Mouse (Mus musculus): ENCODE measurements around the gene Snu13. TPM values are rescaled to one million over a fixed set of nuclear protein-coding genes. Genes with fewer than 3 reads are reported as not detected.

Snu13 gene
- polyA plus RNA-seq (2014; fragmentation: Nextera tagmentation; extraction: Ambion mirVana), result 235 and 252 TPM in 2 replicates

- H3K36me3 ChIP-seq (replicated peaks; ENCODE audit: control insufficient read depth, insufficient read depth), result peaks cover 17% of the 10 kb centered on the region
- no peaks in the 10 kb centered on the region for H3K9me3 ChIP-seq (ENCODE audit: control insufficient read depth, low read length)
- peak within 1 kb of the TSS; percentile 83 for H3K27ac ChIP-seq
- H3K4me1 ChIP-seq (replicated peaks; ENCODE audit: control insufficient read depth, insufficient read depth, low read length), result peaks cover 18% of the 10 kb centered on the region
- peak; percentile 91 for ATAC-seq (ENCODE audit: low FRiP score)
- peak; percentile 95 for DNase-seq (ENCODE audit: low spot score)
- peak within 1 kb of the TSS; percentile 98 for H3K4me2 ChIP-seq (replicated peaks)
- peak within 1 kb of the TSS; percentile 100 for H3K4me3 ChIP-seq (replicated peaks; ENCODE audit: low read length)
- peak within 1 kb of the TSS; percentile 93 for H3K9ac ChIP-seq
- H3K27me3 ChIP-seq (ENCODE audit: control insufficient read depth, insufficient read depth, low read length), result no peaks in the 10 kb centered on the region
- WGBS, result under 1% methylated on average over 65 of the region's 74 CpGs
Observed at GRCm38 (mm10) chr15:82047080-82047883, at the start of gene Snu13. Snu13 (minus strand) TSS chr15:82047598.

GRCm38 (mm10) chr15:82091061-82091460, 43.7 kb upstream of the Snu13 start:
- Histone ChIP-seq H3K36me3 (replicated peaks; ENCODE audit: control insufficient read depth, insufficient read depth) (no peaks in the 10 kb centered on the region), H3K4me2 (replicated peaks) (no peak overlapping the region), H3K9ac (no peak overlapping the region), H3K9me3 (ENCODE audit: control insufficient read depth, low read length) (no peaks in the 10 kb centered on the region), H3K27ac (no peak overlapping the region), H3K4me3 (replicated peaks; ENCODE audit: low read length) (no peak overlapping the region), H3K27me3 (ENCODE audit: control insufficient read depth, insufficient read depth, low read length) (no peaks in the 10 kb centered on the region), H3K4me1 (replicated peaks; ENCODE audit: control insufficient read depth, insufficient read depth, low read length) (no peaks in the 10 kb centered on the region)
- ATAC-seq (ENCODE audit: low FRiP score) (no peak), DNase-seq (ENCODE audit: low spot score) (no peak)
- WGBS, result 86% methylated on average over 7 of the region's 7 CpGs

GRCm38 (mm10) chr15:82087266-82087665, 39.9 kb upstream of the Snu13 start:
- no peaks in the 10 kb centered on the region for H3K27me3 ChIP-seq (ENCODE audit: control insufficient read depth, insufficient read depth, low read length)

GRCm38 (mm10) chr15:82086131-82086530, 38.7 kb upstream of the Snu13 start:
- no peaks in the 10 kb centered on the region for H3K36me3 ChIP-seq (replicated peaks; ENCODE audit: control insufficient read depth, insufficient read depth)
- H3K4me1 ChIP-seq (replicated peaks; ENCODE audit: control insufficient read depth, insufficient read depth, low read length), result no peaks in the 10 kb centered on the region
- H3K4me3 ChIP-seq (replicated peaks; ENCODE audit: low read length), result no peak overlapping the region
- ATAC-seq (ENCODE audit: low FRiP score), result no peak
- no peak overlapping the region for H3K4me2 ChIP-seq (replicated peaks)
- 81% methylated on average over 12 of the region's 12 CpGs for WGBS
- no peak for DNase-seq (ENCODE audit: low spot score)
- H3K9me3 ChIP-seq (ENCODE audit: control insufficient read depth, low read length), result no peaks in the 10 kb centered on the region
- no peak overlapping the region for H3K9ac ChIP-seq
- H3K27me3 ChIP-seq (ENCODE audit: control insufficient read depth, insufficient read depth, low read length), result no peaks in the 10 kb centered on the region
- no peak overlapping the region for H3K27ac ChIP-seq

More at GRCm38 (mm10) chr15:82087266-82087665, 39.9 kb upstream of the Snu13 start:
- no peaks in the 10 kb centered on the region for H3K36me3 ChIP-seq (replicated peaks; ENCODE audit: control insufficient read depth, insufficient read depth)
- H3K4me2 ChIP-seq (replicated peaks), result no peak overlapping the region
- H3K4me3 ChIP-seq (replicated peaks; ENCODE audit: low read length), result no peak overlapping the region
- 12% methylated on average over 10 of the region's 10 CpGs for WGBS
- no peak overlapping the region for H3K9ac ChIP-seq
- H3K9me3 ChIP-seq (ENCODE audit: control insufficient read depth, low read length), result no peaks in the 10 kb centered on the region
- no peak overlapping the region for H3K27ac ChIP-seq
- no peak for ATAC-seq (ENCODE audit: low FRiP score)
- H3K4me1 ChIP-seq (replicated peaks; ENCODE audit: control insufficient read depth, insufficient read depth, low read length), result no peaks in the 10 kb centered on the region
- DNase-seq (ENCODE audit: low spot score), result no peak

- ATAC-seq (ENCODE audit: low FRiP score) (no peak), DNase-seq (ENCODE audit: low spot score) (no peak)
- H3K9ac ChIP-seq, result no peak overlapping the region
- no peaks in the 10 kb centered on the region for H3K27me3 ChIP-seq (ENCODE audit: control insufficient read depth, insufficient read depth, low read length)
- no peak overlapping the region for H3K27ac ChIP-seq
- H3K4me2 ChIP-seq (replicated peaks), result no peak overlapping the region
- H3K4me3 ChIP-seq (replicated peaks; ENCODE audit: low read length), result no peak overlapping the region
- 85% methylated on average over 9 of the region's 9 CpGs for WGBS
- H3K9me3 ChIP-seq (ENCODE audit: control insufficient read depth, low read length), result no peaks in the 10 kb centered on the region
- H3K4me1 ChIP-seq (replicated peaks; ENCODE audit: control insufficient read depth, insufficient read depth, low read length), result no peaks in the 10 kb centered on the region
- no peaks in the 10 kb centered on the region for H3K36me3 ChIP-seq (replicated peaks; ENCODE audit: control insufficient read depth, insufficient read depth)
Observed at GRCm38 (mm10) chr15:82085606-82086005, 38.2 kb upstream of the Snu13 start.

GRCm38 (mm10) chr15:82081161-82081560, 33.8 kb upstream of the Snu13 start:
- 34% methylated on average over 7 of the region's 7 CpGs for WGBS
- Histone ChIP-seq H3K4me1 (replicated peaks; ENCODE audit: control insufficient read depth, insufficient read depth, low read length) (no peaks in the 10 kb centered on the region), H3K27me3 (ENCODE audit: control insufficient read depth, insufficient read depth, low read length) (no peaks in the 10 kb centered on the region), H3K4me3 (replicated peaks; ENCODE audit: low read length) (no peak overlapping the region), H3K4me2 (replicated peaks) (no peak overlapping the region), H3K36me3 (replicated peaks; ENCODE audit: control insufficient read depth, insufficient read depth) (no peaks in the 10 kb centered on the region), H3K9ac (no peak overlapping the region), H3K27ac (no peak overlapping the region), H3K9me3 (ENCODE audit: control insufficient read depth, low read length) (no peaks in the 10 kb centered on the region)
- DNase-seq (ENCODE audit: low spot score) (no peak), ATAC-seq (ENCODE audit: low FRiP score) (0 out of 2 replicates have a peak, but pooled peaks have one; percentile 24)

GRCm38 (mm10) chr15:82079883-82080282, 32.5 kb upstream of the Snu13 start:
- no peak for ATAC-seq (ENCODE audit: low FRiP score)
- no peak for DNase-seq (ENCODE audit: low spot score)
- no peaks in the 10 kb centered on the region for H3K36me3 ChIP-seq (replicated peaks; ENCODE audit: control insufficient read depth, insufficient read depth)
- no peak overlapping the region for H3K27ac ChIP-seq
- no peaks in the 10 kb centered on the region for H3K9me3 ChIP-seq (ENCODE audit: control insufficient read depth, low read length)
- H3K27me3 ChIP-seq (ENCODE audit: control insufficient read depth, insufficient read depth, low read length), result no peaks in the 10 kb centered on the region
- no peak overlapping the region for H3K4me3 ChIP-seq (replicated peaks; ENCODE audit: low read length)
- no peak overlapping the region for H3K4me2 ChIP-seq (replicated peaks)
- 73% methylated on average over 10 of the region's 10 CpGs for WGBS
- no peak overlapping the region for H3K9ac ChIP-seq
- H3K4me1 ChIP-seq (replicated peaks; ENCODE audit: control insufficient read depth, insufficient read depth, low read length), result no peaks in the 10 kb centered on the region

- Histone ChIP-seq H3K4me3 (replicated peaks; ENCODE audit: low read length) (no peak overlapping the region), H3K4me1 (replicated peaks; ENCODE audit: control insufficient read depth, insufficient read depth, low read length) (no peaks in the 10 kb centered on the region), H3K4me2 (replicated peaks) (no peak overlapping the region), H3K9ac (no peak overlapping the region), H3K9me3 (ENCODE audit: control insufficient read depth, low read length) (no peaks in the 10 kb centered on the region), H3K27ac (no peak overlapping the region), H3K36me3 (replicated peaks; ENCODE audit: control insufficient read depth, insufficient read depth) (no peaks in the 10 kb centered on the region), H3K27me3 (ENCODE audit: control insufficient read depth, insufficient read depth, low read length) (peaks cover 24% of the 10 kb centered on the region)
- WGBS, result 89% methylated on average over 7 of the region's 7 CpGs
- DNase-seq (ENCODE audit: low spot score) (no peak), ATAC-seq (ENCODE audit: low FRiP score) (no peak)
Observed at GRCm38 (mm10) chr15:82073490-82073889, 26.1 kb upstream of the Snu13 start.

GRCm38 (mm10) chr15:82071816-82072469, 24.5 kb upstream of the Snu13 start:
- no peaks in the 10 kb centered on the region for H3K36me3 ChIP-seq (replicated peaks; ENCODE audit: control insufficient read depth, insufficient read depth)
- H3K9me3 ChIP-seq (ENCODE audit: control insufficient read depth, low read length), result no peaks in the 10 kb centered on the region
- WGBS, result 92% methylated on average over 26 of the region's 26 CpGs
- no peak overlapping the region for H3K4me3 ChIP-seq (replicated peaks; ENCODE audit: low read length)
- H3K4me2 ChIP-seq (replicated peaks), result no peak overlapping the region
- no peak for DNase-seq (ENCODE audit: low spot score)
- no peak overlapping the region for H3K9ac ChIP-seq
- H3K4me1 ChIP-seq (replicated peaks; ENCODE audit: control insufficient read depth, insufficient read depth, low read length), result no peaks in the 10 kb centered on the region
- ATAC-seq (ENCODE audit: low FRiP score), result no peak
- no peak overlapping the region for H3K27ac ChIP-seq
- H3K27me3 ChIP-seq (ENCODE audit: control insufficient read depth, insufficient read depth, low read length), result peaks cover 27% of the 10 kb centered on the region

All from hindbrain, embryonic 14.5 days (tissue).